Mouse (Mus musculus) limb, embryonic 14.5 days (tissue): Measurements from ENCODE around the gene Hcrt. TPM values are rescaled to one million over a fixed set of nuclear protein-coding genes. Genes with fewer than 3 reads are reported as not detected.

Source experiments
- ATAC-seq: fragments of 200-750 bp; cut with Nextera tagmentation; 2 replicates; pipeline ENCODE4 v1.8.0; 2017; ENCODE audit warnings: low read depth, moderate number of reproducible peaks, moderate TSS enrichment; ENCODE audit not compliant: low FRiP score
- DNase-seq: peaks from one replicate; pipeline ENCODE4 v3.0.0-alpha.2; 2015; ENCODE audit warnings: low spot score
- H3K27ac ChIP-seq: fragments of 300-500 bp; sonication (generic); replicated peaks from 2 replicates; pipeline ENCODE4 v1.5.1; 2014; ENCODE audit warnings: low read depth, mild to moderate bottlenecking, low read length, moderate library complexity, mixed read lengths
- H3K27me3 ChIP-seq: fragments of 300-500 bp; sonication (generic); 2 replicates; pipeline ENCODE4 v1.6.1; 2014; ENCODE audit warnings: low read length, mixed read lengths; ENCODE audit not compliant: control insufficient read depth, insufficient read depth
- H3K36me3 ChIP-seq: fragments of 300-500 bp; sonication (generic); 2 replicates; pipeline ENCODE4 v1.6.1; 2014; ENCODE audit warnings: mild to moderate bottlenecking, low read length, moderate library complexity, mixed read lengths; ENCODE audit not compliant: control insufficient read depth, insufficient read depth
- H3K4me1 ChIP-seq: fragments of 300-500 bp; sonication (generic); 2 replicates; pipeline ENCODE4 v1.6.1; 2014; ENCODE audit warnings: antibody characterized with exemption, low read length, mixed read lengths; ENCODE audit not compliant: control insufficient read depth, insufficient read depth
- H3K4me2 ChIP-seq: fragments of 300-500 bp; sonication (generic); replicated peaks from 2 replicates; pipeline ENCODE4 v1.6.1; 2014; ENCODE audit warnings: low read depth, mild to moderate bottlenecking, low read length, moderate library complexity; ENCODE audit not compliant: severe bottlenecking
- H3K4me3 ChIP-seq: fragments of 300-500 bp; sonication (generic); replicated peaks from 2 replicates; pipeline ENCODE4 v1.5.1; 2014; ENCODE audit warnings: low read length
- H3K9ac ChIP-seq: fragments of 300-500 bp; sonication (generic); 2 replicates; pipeline ENCODE4 v1.6.1; 2014; ENCODE audit warnings: mild to moderate bottlenecking, low read depth, low read length, moderate library complexity; ENCODE audit not compliant: severe bottlenecking
- H3K9me3 ChIP-seq: fragments of 300-500 bp; sonication (generic); 2 replicates; pipeline ENCODE4 v1.6.1; 2016; ENCODE audit warnings: low read length; ENCODE audit not compliant: control insufficient read depth
- POLR2A ChIP-seq: fragments of 200-500 bp; IDR thresholded peaks from 2 replicates; pipeline ENCODE4 v1.8.0; 2012; ENCODE audit warnings: inconsistent platforms, mild to moderate bottlenecking, moderate library complexity, borderline replicate concordance; ENCODE audit not compliant: insufficient read depth, insufficient read length; ENCODE audit errors: extremely low read depth
- WGBS: fragments of 180-500 bp; shearing (Covaris S2); extraction: QIAGEN DNeasy Blood & Tissue Kit; methylation state at CpG from one replicate; pipeline ENCODE4 v1.1.7; 2014; 5-methylcytosine and 5-hydroxymethylcytosine counted together
- polyA plus RNA-seq, 2 experiments: library from polyadenylated mRNA; depleted of rRNA in 1 of 2; stranded (reverse) in 1 of 2; unstranded in 1 of 2; fragments of >200 nt; fragmentation: Nextera tagmentation in 1 of 2; extraction: Ambion mirVana in 1 of 2; gene quantifications; 2 replicates each; pipeline versions ENCODE4 v1.2.1 to v1.2.3; 2012 to 2014

Hcrt gene
- polyA plus RNA-seq, 2 experiments: not detected

DNA sequence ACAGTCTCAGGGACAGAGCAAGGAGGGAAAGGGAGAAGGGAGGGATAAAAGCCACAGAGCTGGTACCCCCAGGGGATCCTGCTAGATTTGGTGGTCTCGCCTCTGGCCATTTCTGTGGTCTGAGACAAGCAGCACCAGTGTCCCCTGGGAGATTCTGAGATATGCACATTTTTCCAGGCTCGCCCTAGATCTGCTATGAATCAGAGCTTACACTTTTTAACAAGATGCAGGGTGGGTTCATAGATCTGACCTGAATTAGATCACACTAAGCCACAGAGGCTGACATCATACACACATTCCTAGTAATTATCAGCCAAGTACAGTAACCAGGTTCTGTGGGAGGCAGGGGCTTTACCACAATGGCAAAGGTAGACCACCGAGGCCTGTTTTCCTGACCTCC lies 27.0 kb upstream of the Hcrt start:
- H3K9me3 ChIP-seq: no peaks in the 10 kb centered on the region
- no peak overlapping the region for H3K4me3 ChIP-seq
- no peak; the same call in 1 of the 2 replicates for ATAC-seq
- no peak overlapping the region for H3K4me2 ChIP-seq
- TF ChIP-seq POLR2A: no peak
- DNase-seq: no peak
- H3K36me3 ChIP-seq: peaks cover 43% of the 10 kb centered on the region
- H3K27ac ChIP-seq: no peak overlapping the region
- no peaks in the 10 kb centered on the region for H3K27me3 ChIP-seq
- no peak overlapping the region for H3K9ac ChIP-seq
- no peaks in the 10 kb centered on the region for H3K4me1 ChIP-seq
- 67% methylated on average over 3 of the region's 3 CpGs for WGBS

DNA sequence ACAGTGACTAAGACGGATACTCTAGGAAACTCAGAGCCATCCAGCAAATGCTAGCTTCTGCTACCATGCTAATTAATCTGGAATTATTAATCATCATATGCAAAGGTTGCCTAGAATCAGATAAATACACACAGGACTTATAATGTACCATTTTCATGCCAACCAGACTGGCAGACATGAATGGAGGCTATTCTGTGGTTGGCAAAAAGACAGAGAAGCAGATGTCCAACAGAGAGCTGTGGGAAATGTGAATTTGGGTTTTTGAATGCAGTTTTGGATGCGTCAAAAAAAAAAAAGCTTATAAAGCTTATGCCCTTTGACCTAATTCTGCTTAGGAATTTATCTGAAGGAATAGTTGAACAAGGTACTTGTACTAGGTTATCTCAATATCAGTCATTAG lies 23.0 kb upstream of the Hcrt start:
- H3K9ac ChIP-seq: no peak overlapping the region
- no peak overlapping the region for H3K27ac ChIP-seq
- H3K27me3 ChIP-seq: no peaks in the 10 kb centered on the region
- 95% methylated on average over 2 of the region's 2 CpGs for WGBS
- H3K9me3 ChIP-seq: no peaks in the 10 kb centered on the region
- H3K4me3 ChIP-seq: no peak overlapping the region
- no peak for DNase-seq
- H3K36me3 ChIP-seq: peaks cover 78% of the 10 kb centered on the region
- H3K4me1 ChIP-seq: no peaks in the 10 kb centered on the region
- no peak overlapping the region for H3K4me2 ChIP-seq
- no peak for ATAC-seq
- TF ChIP-seq POLR2A: no peak

GRCm38 (mm10) chr11:100784286-100784685 lies 21.6 kb upstream of the Hcrt start:
- H3K9me3 ChIP-seq: no peaks in the 10 kb centered on the region
- WGBS: 87% methylated on average over 8 of the region's 8 CpGs
- DNase-seq (no peak), ATAC-seq (no peak)
- no peaks in the 10 kb centered on the region for H3K4me1 ChIP-seq
- peaks cover 75% of the 10 kb centered on the region for H3K36me3 ChIP-seq
- no peak overlapping the region for H3K4me2 ChIP-seq
- no peaks in the 10 kb centered on the region for H3K27me3 ChIP-seq
- no peak overlapping the region for H3K9ac ChIP-seq
- no peak for TF ChIP-seq POLR2A
- no peak overlapping the region for H3K4me3 ChIP-seq
- no peak overlapping the region for H3K27ac ChIP-seq

DNA sequence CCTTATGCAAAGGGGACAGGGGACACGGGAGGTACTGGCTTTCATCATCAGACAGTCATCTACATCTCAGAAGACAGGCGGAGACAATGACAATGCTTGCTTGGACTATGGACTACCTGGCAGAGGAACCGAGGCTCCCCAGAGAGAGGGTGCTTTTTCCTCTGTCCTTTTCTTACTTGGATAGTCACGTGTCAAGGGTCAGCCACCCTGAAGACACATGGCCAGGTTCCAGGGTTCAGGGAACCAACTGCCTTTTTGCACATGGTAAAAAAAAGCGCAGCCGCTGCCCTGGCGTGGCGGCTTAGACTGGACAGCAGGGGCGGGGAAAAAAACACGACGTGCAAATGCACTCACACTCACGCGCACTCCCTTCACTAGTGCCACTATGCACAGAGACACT lies 19.8 kb upstream of the Hcrt start:
- no peak overlapping the region for H3K4me2 ChIP-seq
- peaks cover 65% of the 10 kb centered on the region for H3K36me3 ChIP-seq
- no peaks in the 10 kb centered on the region for H3K4me1 ChIP-seq
- H3K9me3 ChIP-seq: no peaks in the 10 kb centered on the region
- WGBS: 91% methylated on average over 13 of the region's 13 CpGs
- ATAC-seq: no peak
- no peak for TF ChIP-seq POLR2A
- DNase-seq: no peak
- no peak overlapping the region for H3K4me3 ChIP-seq
- no peak overlapping the region for H3K9ac ChIP-seq
- no peaks in the 10 kb centered on the region for H3K27me3 ChIP-seq
- no peak overlapping the region for H3K27ac ChIP-seq

DNA sequence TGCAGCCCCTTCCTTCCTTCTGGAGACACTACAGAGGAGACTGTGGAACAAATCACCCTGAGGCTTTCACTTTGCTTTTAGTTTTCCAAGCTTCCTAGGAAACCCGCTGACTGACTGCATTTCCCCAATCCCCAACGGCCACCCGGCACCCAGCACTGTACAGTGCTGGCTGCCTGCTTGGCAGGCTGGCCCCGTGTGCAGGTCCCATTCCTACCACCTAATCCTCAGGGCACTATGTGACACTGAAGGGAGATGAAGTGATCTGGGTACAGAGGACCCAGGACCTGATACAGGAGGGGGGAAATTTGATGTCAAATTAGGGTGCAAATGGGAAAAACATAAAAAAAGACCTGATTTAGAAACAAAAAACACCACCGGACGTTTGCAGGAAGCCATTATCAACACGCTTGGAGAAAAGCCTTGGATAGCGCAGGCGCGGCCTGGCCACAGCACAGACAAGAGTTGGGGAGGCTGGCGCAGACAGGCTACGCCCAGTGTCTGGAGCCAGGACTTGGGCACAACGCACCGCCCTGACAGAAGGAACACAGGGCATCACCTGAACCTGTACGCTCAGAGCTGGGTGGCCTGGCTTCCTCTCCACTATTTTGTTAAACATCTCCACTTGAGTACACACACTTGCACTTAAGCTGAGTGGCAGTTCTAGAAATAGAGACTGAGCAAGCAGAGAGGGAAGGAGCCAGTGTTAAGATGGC lies 19.2 kb upstream of the Hcrt start:
- TF ChIP-seq POLR2A: no peak
- Histone ChIP-seq H3K27me3 (no peaks in the 10 kb centered on the region), H3K27ac (no peak overlapping the region), H3K36me3 (peaks cover 59% of the 10 kb centered on the region), H3K9me3 (no peaks in the 10 kb centered on the region), H3K4me2 (no peak overlapping the region), H3K9ac (no peak overlapping the region), H3K4me3 (no peak overlapping the region), H3K4me1 (no peaks in the 10 kb centered on the region)
- 90% methylated on average over 15 of the region's 15 CpGs for WGBS
- ATAC-seq (no peak), DNase-seq (no peak)
